Mouse (Mus musculus) midbrain, postnatal 0 days (tissue): ENCODE results near the gene Ppp1r21. TPM values are rescaled to one million over a fixed set of nuclear protein-coding genes. Genes with fewer than 3 reads are reported as not detected.

Source experiments
- ATAC-seq: fragments of 200-750 bp; cut with Nextera tagmentation; 2 replicates; pipeline ENCODE4 v1.8.0; 2017; ENCODE audit warnings: moderate number of reproducible peaks, mild to moderate bottlenecking, moderate TSS enrichment, moderate library complexity; ENCODE audit not compliant: low FRiP score
- DNase-seq: peaks from one replicate; pipeline ENCODE4 v3.0.0-alpha.2; 2015; ENCODE audit warnings: low spot score
- H3K27ac ChIP-seq: fragments of 300-500 bp; sonication (generic); 2 replicates; pipeline ENCODE4 v1.5.1; 2014; ENCODE audit warnings: low read depth, mild to moderate bottlenecking, low read length, mixed read lengths
- H3K27me3 ChIP-seq: fragments of 300-500 bp; sonication (generic); 2 replicates; pipeline ENCODE4 v1.6.1; 2014; ENCODE audit warnings: low read length, control low read depth, mixed read lengths; ENCODE audit not compliant: insufficient read depth
- H3K36me3 ChIP-seq: fragments of 300-500 bp; sonication (generic); 2 replicates; pipeline ENCODE4 v1.6.1; 2014; ENCODE audit warnings: low read length, control low read depth, mixed read lengths; ENCODE audit not compliant: insufficient read depth
- H3K4me1 ChIP-seq: fragments of 300-500 bp; sonication (generic); 2 replicates; pipeline ENCODE4 v1.6.1; 2014; ENCODE audit warnings: mild to moderate bottlenecking, control low read depth, antibody characterized with exemption, low read length, mixed read lengths; ENCODE audit not compliant: insufficient read depth
- H3K4me2 ChIP-seq: fragments of 300-500 bp; sonication (generic); 2 replicates; pipeline ENCODE4 v1.6.1; 2014; ENCODE audit warnings: low read depth, mild to moderate bottlenecking, low read length, mixed read lengths; ENCODE audit not compliant: poor library complexity, severe bottlenecking
- H3K4me3 ChIP-seq: fragments of 300-500 bp; sonication (generic); 2 replicates; pipeline ENCODE4 v1.5.1; 2014; ENCODE audit warnings: low read depth, mild to moderate bottlenecking, low read length, moderate library complexity
- H3K9ac ChIP-seq: fragments of 300-500 bp; sonication (generic); replicated peaks from 2 replicates; pipeline ENCODE4 v1.6.1; 2014; ENCODE audit warnings: mild to moderate bottlenecking, low read length, moderate library complexity, mixed read lengths; ENCODE audit not compliant: poor library complexity, severe bottlenecking
- H3K9me3 ChIP-seq: fragments of 300-500 bp; sonication (generic); 2 replicates; pipeline ENCODE4 v1.6.1; 2016; ENCODE audit warnings: low read length, control low read depth
- CTCF ChIP-seq: IDR thresholded peaks from 2 replicates; pipeline ENCODE4 v1.5.1; 2016; ENCODE audit warnings: antibody characterized with exemption, mild to moderate bottlenecking
- WGBS: fragments of 180-500 bp; shearing (Covaris S2); extraction: QIAGEN DNeasy Blood & Tissue Kit; methylation state at CpG from one replicate; pipeline ENCODE4 v1.1.7; 2014; 5-methylcytosine and 5-hydroxymethylcytosine counted together
- polyA plus RNA-seq: library from polyadenylated mRNA; unstranded; fragments of >200 nt; fragmentation: Nextera tagmentation; extraction: Ambion mirVana; gene quantifications from 2 replicates; pipeline ENCODE4 v1.2.1, GENCODE M21; 2015
- total RNA-seq: library from RNA; depleted of rRNA; stranded (reverse); fragments of >200 nt; gene quantifications from 2 replicates; pipeline ENCODE4 v1.2.3, GENCODE M21; 2014

Ppp1r21 gene
- total and polyA plus RNA-seq, 2 experiments from 2014 or later, result 36.7 to 44.1 TPM

DNA sequence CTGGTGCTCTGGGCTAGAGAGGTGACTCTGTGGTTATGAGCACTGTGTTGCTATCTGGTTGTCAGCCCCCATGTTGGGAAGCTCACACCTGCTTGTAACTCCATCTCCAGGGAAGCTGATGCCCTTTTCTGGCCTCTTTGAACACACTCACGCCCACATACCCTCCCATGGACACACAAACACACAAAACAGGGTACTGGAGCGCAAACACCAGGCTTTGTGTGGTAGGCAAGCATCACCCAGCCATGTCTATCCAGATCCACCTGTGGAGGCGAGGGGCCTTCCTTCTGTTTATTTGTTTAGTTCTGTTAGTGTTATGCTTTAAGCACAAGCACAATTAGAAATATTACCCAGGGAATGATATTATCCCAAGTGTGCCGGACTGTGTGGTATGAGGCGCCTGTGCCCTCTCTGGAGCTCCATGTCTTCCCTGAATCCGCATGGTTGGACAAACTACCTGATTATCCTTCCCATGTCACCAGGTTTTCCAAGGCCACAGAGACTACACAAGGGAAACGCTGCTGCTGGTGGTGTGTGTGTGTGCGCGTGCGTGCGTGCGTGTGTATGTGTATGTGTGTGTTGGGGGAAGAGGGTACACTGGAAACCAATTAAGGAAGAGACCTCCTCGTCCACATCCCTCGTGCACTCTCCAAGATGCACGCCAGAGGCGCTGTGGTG, 66.8 kb downstream of the Ppp1r21 start:
- Histone ChIP-seq H3K4me1 (0 out of 2 replicates have a peak, but pooled peaks cover 2% of the 10 kb centered on the region), H3K27ac (no peak overlapping the region; the same call in 1 of the 2 replicates), H3K36me3 (no peaks in the 10 kb centered on the region), H3K4me3 (peak overlapping the region; percentile 46), H3K27me3 (no peaks in the 10 kb centered on the region; the same call in 1 of the 2 replicates), H3K9ac (no peak overlapping the region; the same call in 1 of the 2 replicates), H3K9me3 (no peaks in the 10 kb centered on the region), H3K4me2 (peak overlapping the region; percentile 86)
- DNase-seq, result peak; percentile 89
- WGBS, result 27% methylated on average over 16 of the region's 16 CpGs
- ATAC-seq, result no peak; the same call in 1 of the 2 replicates
- peak; percentile 84 for TF ChIP-seq CTCF

DNA sequence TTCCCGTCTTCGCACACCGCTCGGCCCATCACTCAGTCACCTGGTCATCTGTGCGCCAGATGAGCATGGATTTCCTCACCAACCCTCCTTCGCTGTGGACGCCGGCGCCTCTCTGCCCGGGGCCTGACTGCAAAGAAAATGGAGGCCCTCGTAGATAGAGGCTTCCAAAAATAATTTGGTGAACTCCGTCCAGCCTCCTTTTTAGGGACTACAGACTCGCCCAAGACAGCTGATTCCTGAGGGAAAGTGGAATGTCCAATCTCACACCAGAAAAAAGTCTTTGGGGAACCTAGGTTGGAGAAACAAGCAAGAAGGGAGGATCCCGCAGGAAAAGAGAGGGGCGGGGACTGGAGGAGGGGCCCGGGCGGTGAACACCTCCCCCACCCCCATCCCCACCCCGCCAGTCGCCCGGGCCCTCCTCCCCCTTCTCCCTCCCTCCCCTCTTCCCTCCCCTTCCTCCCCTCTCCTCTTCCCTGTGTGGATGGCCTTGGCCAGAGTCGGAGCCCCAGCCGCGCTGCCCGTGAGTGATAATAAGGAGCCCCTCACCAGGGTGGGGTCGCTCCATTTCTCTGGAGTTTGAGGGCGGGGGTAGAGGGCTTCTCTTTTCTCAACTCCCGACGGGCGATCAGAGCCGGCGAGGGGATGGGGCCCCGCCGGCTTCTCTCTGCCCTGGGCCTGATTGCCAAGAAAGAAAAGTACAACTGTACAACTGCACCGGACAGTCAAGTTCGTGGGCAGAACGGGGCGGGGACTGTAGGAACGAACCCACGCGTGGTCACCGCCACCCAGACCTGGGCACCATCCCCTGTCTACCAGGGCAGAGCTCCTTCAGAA, 67.5 kb downstream of the Ppp1r21 start, which contains the start of gene Ston1:
Gene Ston1 (plus strand): TSS at position 463 of the 834 bp plus-strand sequence.
- H3K9ac ChIP-seq, result peak within 1 kb of the TSS; percentile 63
- H3K36me3 ChIP-seq, result no peaks in the 10 kb centered on the region
- H3K4me2 ChIP-seq, result peak within 1 kb of the TSS; percentile 86
- no peaks in the 10 kb centered on the region; the same call in 1 of the 2 replicates for H3K27me3 ChIP-seq
- peak within 1 kb of the TSS; percentile 46 for H3K4me3 ChIP-seq
- TF ChIP-seq CTCF, result no peak
- peak within 1 kb of the TSS; percentile 55 for H3K27ac ChIP-seq
- ATAC-seq, result peak; percentile 90
- H3K4me1 ChIP-seq, result 0 out of 2 replicates have a peak, but pooled peaks cover 2% of the 10 kb centered on the region
- H3K9me3 ChIP-seq, result no peaks in the 10 kb centered on the region
- DNase-seq, result peak; percentile 60
- WGBS, result under 1% methylated on average over 37 of the region's 41 CpGs

DNA sequence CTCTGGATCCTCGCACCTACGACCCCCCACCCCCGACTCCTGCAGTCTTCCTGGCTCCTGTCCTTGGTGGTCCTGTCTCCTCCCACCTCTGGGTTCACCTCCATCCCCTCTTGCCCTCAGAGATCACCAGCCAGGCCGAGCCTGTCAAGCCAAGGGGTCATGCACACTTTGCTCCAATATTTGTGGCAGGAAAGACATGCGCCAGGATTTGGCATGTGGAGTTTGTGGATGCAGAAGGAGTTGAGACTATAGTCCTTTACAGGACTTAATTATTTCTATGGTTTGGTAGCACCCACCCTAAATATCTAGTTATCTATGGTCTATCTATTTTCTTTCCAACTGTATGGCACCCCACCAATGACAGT, 68.1 kb downstream of the Ppp1r21 start:
- Histone ChIP-seq H3K4me1 (0 out of 2 replicates have a peak, but pooled peaks cover 2% of the 10 kb centered on the region), H3K36me3 (no peaks in the 10 kb centered on the region), H3K27ac (peak overlapping the region; percentile 9; the same call in 1 of the 2 replicates), H3K4me3 (peak overlapping the region; percentile 46), H3K27me3 (no peaks in the 10 kb centered on the region; the same call in 1 of the 2 replicates), H3K4me2 (peak overlapping the region; percentile 86), H3K9ac (peak overlapping the region; percentile 63; the same call in 1 of the 2 replicates), H3K9me3 (no peaks in the 10 kb centered on the region)
- 16% methylated on average over 5 of the region's 5 CpGs for WGBS
- DNase-seq (no peak), ATAC-seq (no peak; the same call in 1 of the 2 replicates)
- no peak for TF ChIP-seq CTCF

DNA sequence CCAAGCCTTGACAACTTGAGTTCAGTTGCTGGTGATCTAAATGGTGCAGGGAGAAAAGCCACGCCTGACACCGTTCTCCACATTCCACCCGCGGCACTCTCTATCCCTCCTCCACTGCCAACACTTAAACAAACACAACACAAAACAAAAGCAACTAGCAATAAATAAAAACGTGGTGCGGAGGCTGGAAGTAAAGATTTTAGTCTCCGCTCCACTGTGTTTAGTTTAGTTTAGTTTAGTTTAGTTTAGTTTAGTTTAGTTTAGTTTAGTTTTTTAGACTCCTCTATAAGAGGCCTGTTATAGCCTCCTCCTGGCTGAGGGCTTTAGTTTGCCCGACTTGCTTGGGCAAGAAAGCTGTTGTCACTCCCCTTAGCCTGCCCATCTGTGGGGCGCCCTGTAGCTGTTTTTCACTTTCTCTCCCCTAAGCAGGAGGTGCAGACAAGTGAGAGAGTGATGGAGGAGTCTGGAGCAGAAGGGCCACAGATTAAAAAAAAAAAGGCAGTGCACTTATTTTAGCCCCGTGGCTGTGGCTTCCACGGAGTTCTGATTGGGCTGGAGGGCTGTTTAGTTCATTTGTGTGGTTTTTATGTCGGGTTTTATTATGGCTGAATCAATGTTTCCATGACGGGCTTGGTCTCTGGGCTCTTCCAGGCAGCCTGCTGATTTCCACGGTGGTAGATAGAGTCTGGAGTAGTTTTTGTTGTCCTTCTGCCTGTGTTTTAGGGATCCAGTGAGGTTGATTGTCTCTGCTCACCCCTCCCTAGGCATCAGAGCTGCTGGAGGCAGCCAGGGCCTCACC, 68.9 kb downstream of the Ppp1r21 start:
- H3K4me1 ChIP-seq, result 0 out of 2 replicates have a peak, but pooled peaks cover 2% of the 10 kb centered on the region
- peak overlapping the region; percentile 15; the same call in 1 of the 2 replicates for H3K4me2 ChIP-seq
- no peak overlapping the region for H3K27ac ChIP-seq
- no peaks in the 10 kb centered on the region for H3K9me3 ChIP-seq
- H3K27me3 ChIP-seq, result no peaks in the 10 kb centered on the region; the same call in 1 of the 2 replicates
- H3K36me3 ChIP-seq, result no peaks in the 10 kb centered on the region
- no peak for ATAC-seq
- peak; percentile 12; the same call in 1 of the 2 replicates for TF ChIP-seq CTCF
- WGBS, result 30% methylated on average over 14 of the region's 14 CpGs
- DNase-seq, result no peak
- H3K9ac ChIP-seq, result no peak overlapping the region
- H3K4me3 ChIP-seq, result no peak overlapping the region

DNA sequence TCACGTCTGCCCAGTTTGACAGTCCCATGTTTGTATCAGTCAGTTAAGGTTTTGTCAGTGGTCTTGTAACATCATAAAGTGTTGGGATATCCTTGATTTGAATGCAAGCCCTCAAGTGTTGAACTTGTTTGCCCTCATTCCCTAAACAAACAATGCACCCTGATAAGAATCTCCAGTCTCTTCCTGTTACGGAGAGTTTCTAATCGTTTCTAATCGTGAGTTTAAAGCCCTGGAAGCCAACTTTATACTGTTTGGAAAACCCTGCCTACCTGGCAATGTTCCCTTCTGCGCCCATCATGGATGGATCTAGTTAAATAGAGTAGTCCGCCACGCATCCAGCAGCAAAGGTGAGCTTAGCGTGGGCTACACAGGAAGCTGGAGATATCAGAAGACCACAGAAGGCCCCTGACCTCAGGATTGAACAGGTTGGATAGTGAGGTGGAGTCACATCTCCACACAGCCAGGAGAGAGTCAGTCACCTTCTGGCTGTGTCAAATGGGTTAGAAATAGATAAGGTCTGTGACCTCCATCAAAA, 70.6 kb downstream of the Ppp1r21 start:
- H3K36me3 ChIP-seq, result no peaks in the 10 kb centered on the region
- H3K4me3 ChIP-seq, result no peak overlapping the region
- H3K9ac ChIP-seq, result no peak overlapping the region
- DNase-seq (no peak), ATAC-seq (no peak)
- H3K4me1 ChIP-seq, result 0 out of 2 replicates have a peak, but pooled peaks cover 2% of the 10 kb centered on the region
- TF ChIP-seq CTCF, result no peak
- no peak overlapping the region for H3K4me2 ChIP-seq
- H3K9me3 ChIP-seq, result no peaks in the 10 kb centered on the region
- H3K27me3 ChIP-seq, result no peaks in the 10 kb centered on the region; the same call in 1 of the 2 replicates
- 80% methylated on average over 8 of the region's 8 CpGs for WGBS
- no peak overlapping the region for H3K27ac ChIP-seq
